Mouse (Mus musculus) neutrophil, adult 5-6 weeks (primary cell): ENCODE results near the gene Espn. TPM values are rescaled to one million over a fixed set of nuclear protein-coding genes. Genes with fewer than 3 reads are reported as not detected.

ENCODE experiments used
- ATAC-seq: fragments of 151-379, 151-347 bp; 2 replicates; pipeline ENCODE4 v1.8.0; 2017; ENCODE audit warnings: mild to moderate bottlenecking, moderate TSS enrichment; ENCODE audit not compliant: insufficient number of reproducible peaks, poor library complexity, low FRiP score, severe bottlenecking; ENCODE audit errors: extremely low read depth
- total RNA-seq: library from RNA; stranded (forward); fragments of 200-1000 nt; gene quantifications from 2 replicates; pipeline ENCODE4 v1.2.3, GENCODE M21; 2017

The Espn gene
- total RNA-seq, 1 experiment from 2014 or later = 0.23 TPM

DNA sequence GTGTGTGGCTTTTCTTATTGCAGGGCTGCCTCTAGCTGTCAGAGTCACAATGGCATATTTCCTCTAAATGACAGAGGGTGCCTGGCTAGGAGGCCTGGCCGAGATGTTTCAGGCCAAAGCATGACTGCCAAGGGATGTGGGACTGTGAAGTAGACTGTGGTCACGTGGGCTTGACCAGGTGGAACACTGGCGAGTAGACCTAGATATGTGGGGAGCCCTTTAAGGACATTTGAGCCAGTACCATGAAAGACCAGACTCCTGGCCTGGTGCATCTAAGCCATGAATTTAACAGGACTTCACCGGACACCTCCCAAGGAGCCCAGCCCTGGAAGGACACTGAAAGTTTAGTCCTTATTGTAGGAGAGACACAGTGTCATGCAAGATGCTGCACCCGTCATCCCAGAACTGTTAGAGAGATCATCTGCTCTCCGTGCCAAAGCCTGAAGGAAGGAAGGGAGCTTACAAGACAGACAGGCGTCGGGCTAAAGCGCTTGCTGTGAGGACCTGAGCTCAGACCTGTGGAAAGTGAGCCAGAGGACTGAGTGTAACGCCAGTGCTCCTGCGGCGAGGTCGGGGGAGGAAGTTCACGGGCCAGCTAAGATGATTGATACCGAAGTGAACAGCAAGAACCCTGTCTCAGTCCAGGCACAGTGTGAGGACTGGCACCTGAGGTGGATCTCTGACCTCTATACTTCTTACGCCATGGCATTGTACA is 27.9 kb upstream of the Espn start:
- ATAC-seq = no peak

DNA sequence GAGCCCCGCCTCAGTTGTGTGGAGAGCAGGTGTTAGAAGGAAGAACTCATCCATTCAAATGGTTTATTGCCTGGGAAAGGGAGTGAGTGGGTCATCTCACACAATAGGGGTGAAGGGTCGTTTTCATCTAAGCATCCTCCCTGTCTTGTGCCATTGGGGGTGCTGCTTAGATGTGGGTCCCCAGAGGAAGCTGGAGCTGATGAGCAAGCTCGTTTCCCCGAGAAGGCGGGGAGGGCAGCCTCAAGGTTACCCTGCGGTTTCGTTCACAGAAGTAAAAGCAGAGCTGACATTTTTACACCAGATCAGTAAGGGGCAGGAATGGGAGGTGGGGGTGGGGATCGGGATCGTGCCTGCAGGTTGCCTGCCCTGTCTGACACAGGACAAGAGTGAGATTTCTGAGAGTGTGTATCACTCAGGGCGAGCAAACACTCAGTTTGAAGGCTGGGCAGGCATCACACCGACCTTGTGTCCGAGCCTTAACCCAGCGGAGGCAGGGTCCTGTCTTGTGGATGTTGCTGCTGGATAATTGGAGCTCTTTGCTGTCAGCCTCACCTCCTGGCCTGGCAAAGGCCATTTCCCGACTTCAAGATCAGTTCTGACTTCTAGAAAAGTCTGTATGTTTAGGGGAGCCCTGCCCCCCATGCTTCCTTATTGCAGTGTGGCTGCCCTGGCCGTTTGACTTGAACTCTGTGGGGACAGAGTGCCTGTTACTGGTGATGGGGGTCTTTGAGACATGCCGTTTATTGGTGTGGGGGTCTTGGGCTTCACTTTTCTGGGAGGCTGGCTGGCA is 26.9 kb upstream of the Espn start:
- ATAC-seq = no peak

DNA sequence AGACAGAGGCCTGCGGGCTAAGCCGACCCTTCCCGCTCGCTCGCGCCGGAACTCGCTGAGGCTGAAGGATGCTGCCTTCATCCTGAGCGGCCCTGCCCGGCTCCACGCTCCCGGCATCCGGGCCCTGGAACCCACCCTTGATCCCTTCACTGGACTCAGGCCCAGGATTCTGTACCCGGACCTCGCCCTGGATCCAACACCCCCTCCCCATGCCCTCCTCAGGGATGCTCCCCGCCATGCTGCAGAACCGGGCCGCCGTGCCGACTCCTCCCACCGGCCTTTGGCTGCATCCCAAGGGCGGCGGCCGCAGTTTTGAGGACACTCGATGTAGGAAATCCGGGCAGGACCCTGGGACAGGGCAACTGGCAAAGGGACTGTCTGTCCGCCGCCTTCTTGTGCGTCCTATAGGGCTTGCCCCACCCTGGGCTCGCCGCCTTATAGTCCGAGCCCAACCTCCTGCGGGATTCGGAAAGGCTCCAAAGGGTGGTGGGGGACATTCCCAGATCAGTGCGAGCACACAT is 26.2 kb upstream of the Espn start:
- no peak for ATAC-seq

DNA sequence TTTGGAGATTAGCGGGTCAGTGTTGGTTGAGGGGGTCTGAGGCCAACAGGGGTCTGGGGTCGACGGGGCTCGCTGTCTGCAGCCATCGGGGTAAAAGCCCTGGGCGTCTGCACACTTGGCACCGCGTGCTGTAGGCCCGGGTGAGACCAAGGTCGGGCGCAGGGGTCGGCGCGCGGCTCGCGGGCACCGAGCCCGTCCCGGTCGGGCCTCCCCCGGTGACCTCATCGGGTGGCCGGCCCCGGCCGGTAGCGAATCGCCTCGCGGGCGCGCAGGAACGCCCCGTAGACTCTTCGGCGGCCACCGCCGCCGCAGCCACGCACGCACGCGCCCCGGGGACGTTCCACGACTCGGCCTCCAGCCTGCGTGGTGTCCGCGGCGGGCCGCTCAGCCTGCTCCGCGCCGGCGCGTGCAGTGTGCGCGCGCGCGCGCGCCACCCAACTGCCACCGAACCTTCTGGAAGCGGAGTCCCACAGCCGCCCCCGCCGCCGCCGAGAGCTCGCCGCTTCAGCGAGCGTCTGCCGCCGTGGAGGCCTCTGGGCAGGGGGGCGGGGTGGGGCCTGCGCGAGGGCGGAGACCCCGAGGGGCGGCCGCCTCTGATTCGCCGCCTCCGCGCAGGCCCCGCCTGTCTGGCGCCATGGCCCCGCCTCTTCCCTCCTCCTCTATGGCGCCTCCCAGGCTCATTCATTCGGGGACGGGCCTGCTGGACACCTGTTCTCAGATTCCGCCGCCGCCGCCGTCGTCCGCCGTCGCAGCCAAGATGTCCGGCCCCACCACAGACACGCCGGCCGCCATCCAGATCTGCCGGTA is 25.6 kb upstream of the Espn start, which contains the start of gene Acot7:
Acot7 (plus strand) TSS at position 598 of the 807 bp plus-strand sequence.
- peak; percentile 82 for ATAC-seq

DNA sequence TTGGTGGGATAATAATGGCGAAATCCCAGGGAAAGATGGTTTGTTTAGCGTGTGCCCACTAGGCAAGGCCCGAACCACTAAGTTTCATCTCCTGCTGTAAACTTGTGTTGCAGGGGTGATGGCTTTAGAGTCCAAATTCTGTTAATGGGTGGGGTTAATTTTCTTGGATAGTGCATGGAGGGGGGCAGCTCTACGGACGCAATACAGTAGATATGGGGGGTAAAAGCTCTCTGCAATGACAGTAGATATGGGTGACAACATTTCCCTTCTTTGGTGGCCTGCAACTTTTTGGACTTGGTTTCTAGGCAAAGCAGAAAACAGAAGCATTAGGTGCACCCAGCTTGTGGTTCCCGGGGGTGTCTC is 25.0 kb upstream of the Espn start:
- no peak for ATAC-seq

DNA sequence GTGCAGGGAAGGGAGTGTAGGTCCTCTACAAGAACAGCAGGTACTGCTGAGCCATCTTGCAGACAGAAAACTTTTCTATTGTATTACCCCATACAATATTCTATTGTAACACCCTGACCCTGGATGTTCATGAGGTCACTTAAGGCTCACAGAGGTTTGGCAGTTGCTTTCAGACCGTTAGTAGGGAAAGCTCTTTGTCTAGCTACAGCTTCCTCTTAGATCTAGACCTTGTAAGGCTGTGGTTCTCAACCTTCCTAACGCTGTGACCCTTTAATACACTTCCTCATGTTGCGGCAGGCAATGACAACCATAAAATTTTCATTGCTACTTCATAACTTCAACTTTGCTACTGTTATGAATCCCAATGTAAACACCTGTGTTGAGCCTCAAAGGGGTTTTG is 24.5 kb upstream of the Espn start:
- no peak for ATAC-seq

DNA sequence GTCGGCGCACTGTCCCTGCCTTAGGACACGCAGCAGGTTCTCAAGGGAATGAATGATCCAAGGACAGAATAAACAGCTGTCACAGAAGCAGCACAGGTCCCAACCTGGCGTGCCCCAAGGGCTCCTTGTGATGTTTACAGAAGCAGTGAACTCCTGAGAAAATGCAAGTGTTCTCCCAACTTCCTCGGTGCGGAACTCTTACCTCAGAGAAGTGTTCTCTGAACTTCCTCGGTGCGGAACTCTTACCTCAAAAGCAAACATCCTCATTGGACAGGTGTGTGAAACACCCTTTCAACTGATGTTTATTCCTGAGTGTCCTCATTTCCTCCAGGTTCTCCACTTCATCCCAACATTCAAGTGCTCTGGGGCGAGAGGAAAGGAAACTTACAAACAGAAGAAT is 21.8 kb upstream of the Espn start:
- ATAC-seq = no peak

DNA sequence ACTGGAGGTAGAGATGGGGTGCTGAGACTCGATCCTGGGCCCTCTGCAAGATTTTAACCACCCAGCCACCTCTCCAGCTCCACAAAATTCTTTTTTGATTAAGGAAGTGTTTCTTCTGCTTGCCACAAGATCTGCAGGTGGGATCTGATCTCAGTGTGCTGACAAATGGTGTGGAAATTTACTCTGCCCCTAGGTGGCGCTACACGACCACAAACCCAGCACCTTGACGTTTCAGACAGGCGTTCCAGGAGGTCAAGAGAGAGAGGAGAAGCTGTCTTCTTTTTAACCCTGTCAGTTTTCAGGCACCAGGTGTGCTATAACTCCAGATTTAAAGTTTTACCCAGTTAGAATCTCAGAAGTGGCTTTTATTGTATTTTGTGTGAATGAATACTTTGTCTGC is 20.9 kb upstream of the Espn start:
- ATAC-seq = peak; percentile 58

DNA sequence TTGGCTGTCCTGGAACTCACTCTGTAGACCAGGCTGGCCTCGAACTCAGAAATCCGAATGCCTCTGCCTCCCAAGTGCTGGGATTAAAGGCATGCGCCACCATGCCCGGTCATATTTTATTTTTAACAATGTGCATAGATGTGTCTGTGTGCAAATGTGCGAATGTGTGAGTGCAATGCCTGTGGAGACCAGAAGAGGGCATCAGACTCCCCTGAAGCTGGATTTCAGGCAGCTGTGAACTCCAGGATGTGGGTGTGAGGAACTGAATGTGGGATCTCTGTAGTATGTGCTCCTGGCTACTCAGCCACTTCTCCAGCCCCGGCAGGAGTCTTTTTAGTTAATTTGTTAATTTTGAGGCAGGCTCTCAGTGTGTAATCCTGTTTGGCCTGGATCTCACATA is 19.4 kb upstream of the Espn start:
- no peak for ATAC-seq

DNA sequence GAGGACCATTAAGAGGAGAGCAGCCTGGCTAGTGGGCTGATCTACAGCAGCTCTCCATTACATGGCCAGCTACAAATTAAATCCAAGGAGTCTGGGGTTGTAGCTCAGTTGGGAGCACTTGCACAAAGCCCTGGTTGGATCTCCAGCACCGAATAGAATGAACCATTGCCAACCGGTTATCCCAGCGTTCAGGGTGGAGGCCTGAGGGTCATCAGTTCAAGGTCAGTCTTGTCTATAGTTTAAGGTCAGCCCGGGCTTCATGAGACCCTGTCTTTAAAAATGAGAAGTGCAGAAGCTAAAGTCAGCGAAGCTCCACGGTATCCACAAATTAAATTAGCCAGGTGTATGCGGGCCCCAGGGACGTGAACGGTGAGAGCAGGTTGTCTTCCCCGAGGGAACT is 18.1 kb upstream of the Espn start:
- no peak for ATAC-seq

DNA sequence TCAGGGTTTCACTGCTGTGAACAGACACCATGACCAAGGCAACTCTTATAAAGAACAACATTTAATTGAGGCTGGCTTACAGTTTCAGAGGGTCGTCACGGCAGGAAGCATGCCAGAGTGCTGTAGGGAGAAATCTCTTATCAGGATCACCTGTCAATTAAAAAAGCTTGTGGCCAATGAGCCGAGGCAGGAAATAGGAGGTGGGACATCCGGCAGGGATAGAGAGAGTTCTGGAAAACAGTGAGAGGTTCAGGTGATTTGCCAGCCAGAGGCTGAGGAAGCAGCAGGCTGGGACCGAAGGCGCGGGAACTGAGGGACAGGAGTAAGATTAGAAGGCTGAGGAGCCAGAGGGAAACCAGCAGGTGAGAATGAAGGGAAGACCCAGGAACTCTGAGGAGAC is 16.9 kb upstream of the Espn start:
- no peak for ATAC-seq

DNA sequence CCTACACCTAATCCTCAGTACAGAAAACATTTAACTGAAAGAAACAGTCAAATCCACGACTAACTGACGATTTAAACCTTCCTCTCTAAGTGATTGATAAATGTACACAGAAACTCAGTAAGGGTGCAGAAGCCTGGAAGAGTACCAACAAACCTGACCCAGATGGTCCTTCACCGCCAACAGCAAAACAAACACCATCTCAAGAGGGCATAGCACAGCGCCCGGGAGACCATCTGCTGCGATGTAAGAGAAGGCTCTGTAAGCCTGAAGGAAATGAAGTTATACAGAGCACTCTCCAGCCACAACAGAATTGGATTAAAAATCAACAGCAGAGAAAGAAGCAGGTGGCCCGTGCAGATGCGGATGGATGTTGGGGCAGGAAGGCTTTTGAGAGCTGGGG is 15.9 kb upstream of the Espn start:
- no peak for ATAC-seq

DNA sequence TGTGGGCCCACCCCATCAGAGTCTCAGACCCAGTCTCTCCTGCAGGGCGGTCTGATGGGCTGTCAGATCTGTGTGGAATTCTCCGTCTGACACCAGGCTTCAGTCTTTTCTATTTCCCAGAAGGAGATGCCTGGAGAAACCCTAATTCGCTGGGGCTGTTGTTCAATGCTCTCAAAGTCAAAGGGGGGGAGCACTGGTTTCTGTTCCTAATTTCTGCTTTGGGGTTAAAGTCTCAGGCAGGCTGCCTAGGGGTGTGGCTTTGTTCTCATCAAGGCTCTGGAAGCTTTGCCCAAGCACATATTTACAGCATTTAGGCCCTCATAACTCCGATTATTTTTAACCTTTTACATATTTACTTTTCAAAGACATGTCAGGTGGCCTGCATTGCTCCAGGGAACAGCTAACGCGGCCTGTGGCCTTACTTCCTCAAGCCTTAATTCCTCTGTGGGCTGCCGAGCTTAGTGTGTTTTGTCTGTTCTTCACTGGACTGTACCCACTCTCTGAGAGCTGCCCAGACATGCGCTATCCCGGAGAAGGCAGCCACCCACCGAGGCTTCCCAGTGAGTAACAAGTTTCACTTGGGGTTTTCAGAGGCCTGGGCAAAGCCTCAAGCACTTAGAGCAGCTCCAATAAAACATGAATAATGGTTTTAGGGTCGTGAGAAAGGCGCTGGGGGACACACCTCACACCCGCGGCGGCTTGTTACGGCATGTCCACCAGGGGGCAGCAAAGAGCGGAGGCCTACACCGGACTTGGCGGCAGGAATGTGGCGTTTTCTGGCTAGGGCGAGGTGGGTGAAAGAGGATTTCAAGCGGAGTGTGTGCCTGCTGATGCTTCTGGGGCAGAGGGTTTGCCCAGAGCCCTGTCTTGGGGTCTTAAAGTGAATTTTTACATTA is 13.1 kb upstream of the Espn start:
- peak; percentile 66 for ATAC-seq

DNA sequence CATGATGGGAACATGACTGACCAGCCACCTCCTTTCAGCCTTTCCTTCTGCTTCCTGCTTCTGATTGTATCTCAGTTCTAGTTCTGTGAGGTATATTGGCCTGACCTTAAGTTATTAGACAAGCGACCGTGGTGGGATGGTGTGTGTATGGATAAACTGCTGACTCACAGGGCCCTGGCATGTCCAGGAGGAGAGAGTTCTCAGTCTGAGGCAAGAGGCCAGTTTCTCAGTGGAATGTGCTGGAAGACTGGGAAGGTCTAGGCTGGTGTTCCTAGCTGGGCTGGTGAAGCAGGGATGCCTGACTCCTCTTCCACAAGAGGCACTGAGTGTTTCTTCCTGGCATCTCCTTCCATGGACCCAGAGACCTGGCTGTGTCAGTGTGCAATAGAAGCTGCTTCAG is 10.6 kb upstream of the Espn start:
- no peak for ATAC-seq

DNA sequence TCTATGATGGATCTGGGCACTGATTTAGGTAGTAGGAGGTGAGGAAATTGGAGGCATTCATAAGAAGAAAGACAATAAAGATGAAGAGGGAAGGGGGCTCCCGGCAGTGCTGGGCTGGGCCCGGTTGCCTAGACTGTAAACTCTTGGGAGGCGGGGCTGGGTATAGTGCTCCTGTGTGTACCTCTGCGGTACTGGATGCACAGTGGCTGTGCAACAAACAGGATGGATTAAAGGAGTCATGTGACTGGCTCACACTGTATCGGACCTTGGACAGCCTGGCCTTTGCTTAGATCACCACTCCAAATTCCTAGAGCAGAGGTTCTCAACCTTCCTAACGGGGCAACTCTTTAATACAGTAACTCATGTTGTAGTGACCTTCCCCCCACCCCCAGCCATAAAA is 9.4 kb upstream of the Espn start:
- no peak for ATAC-seq

DNA sequence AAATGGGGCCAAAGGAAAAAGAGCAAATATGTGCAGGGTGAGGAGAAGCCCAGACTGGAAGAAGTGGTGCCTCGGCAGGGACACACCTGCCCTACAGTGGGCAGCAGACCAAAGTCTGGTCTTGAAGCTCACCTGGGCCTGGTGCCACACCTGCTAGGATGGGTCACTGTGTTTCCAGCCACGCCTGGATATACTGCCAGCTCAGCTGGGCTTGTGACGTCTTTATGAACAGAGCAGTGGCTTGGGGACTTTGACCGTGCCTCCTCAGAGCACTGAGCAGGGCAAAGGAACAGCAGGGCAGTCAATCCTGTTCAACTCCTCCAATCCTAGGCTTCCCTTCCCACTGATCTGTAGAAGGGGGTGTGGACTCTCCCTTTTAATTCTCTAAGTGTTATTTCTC is 8.6 kb upstream of the Espn start:
- no peak for ATAC-seq

DNA sequence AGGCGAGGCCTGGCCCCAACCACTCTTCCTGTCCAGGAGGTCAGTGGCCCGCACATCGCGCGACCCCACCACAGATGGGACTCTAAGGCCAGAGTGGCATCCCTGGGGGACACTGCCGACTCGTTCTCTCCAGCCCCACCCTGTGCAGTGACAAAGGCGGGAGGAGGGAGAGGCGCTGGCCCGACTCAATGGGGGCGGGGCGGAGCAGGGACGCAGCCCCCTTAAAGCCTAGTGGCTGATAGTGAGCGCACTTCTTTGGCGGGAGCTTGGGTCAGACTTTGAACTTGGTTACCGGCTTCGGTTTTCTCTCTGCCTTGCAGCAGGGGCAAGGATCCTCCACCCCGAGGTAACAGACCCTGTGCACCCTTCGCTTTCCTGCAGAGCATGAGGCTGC is 7.1 kb upstream of the Espn start:
- ATAC-seq = no peak

DNA sequence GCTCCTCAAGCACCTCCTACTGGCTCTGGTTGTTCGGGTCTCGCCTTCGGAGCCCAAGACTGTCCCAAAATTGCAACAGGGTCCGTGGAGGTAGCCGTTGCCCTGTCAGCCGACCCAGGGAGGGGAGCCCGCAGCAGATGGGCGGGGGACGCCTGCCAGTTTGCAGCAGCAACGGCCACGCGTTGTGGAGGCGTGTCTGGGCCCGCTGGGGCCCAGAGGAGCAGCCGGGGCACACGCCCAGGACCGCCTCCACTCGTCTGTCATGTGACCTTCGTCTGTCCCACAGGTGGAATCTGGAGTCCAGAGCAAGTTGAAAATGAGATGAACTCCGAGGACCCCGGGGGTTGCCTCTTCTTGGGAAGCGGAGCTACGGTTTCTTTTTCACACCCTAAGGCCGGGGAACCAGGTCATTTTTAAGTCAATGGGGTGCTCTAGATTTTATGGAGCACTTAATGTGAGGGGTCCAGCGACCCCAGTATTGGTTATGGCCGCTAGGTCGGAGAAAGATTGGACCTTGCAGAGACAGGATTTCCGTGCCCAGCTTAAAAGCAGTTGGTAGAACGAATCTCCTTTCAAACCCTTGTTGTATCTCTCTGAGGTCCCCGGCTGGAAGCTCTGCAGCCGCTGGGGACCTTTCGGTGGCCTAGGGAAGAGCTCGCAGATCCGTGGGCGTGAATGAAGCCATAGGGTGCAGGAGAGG is 6.6 kb upstream of the Espn start, which contains the start of gene Hes2:
Hes2 (plus strand) TSS at position 283 of the 700 bp plus-strand sequence.
- no peak for ATAC-seq
